Mouse (Mus musculus) frontal cortex, postnatal 25 days (tissue): ENCODE data around the gene Tfip11.

Source experiments
- DNase-seq, 2 experiments: peaks; one replicate each; pipeline ENCODE4 v3.0.0; 2022; ENCODE audit warnings: low spot score in 2 of 2

Tfip11 gene

DNA sequence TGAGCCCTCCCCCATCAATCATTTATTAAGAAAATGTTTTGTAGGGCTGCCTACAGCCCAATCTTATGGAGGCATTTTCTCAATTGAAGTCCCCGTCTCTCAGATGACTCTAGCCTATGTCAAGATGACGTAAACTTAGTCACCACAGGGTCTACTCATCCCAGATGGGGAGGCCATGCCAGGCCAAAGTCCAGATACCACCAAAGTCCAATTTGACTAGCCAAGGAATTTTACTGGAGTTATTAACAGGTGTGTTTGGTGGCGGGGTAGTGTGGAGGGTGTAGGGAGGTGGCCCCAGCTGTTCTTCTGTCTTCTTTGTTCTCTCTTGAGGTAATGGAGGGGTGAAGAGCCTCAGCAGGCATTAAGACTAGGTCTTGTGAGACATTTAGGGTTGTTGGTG is 33.9 kb downstream of the Tfip11 start:
- DNase-seq, result no peak

- no peak for DNase-seq
Measured at GRCm38 (mm10) chr5:112364184-112364797, 38.1 kb downstream of the Tfip11 start.

DNA sequence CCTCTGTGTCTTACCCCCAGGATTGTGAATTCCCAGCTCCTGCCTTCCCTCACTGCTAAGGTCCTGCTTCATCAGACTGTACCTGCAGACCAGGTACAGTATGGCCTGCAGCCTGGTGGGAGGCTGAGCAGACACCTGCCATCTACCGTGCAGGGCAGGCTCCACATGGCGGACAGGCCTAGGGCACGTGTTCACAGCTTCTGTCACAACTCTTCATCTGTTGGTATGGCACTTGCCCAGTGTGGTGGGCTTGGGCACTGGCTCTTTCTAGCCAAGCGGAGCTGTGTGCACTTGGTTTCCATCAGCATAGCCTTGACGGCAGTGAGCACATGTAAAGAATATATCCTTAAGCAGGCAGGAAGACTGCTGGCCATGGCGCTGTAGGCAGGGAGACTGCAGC is 40.7 kb downstream of the Tfip11 start:
- DNase-seq, result no peak

- no peak for DNase-seq
Measured at GRCm38 (mm10) chr5:112367338-112367737, 41.2 kb downstream of the Tfip11 start.

DNA sequence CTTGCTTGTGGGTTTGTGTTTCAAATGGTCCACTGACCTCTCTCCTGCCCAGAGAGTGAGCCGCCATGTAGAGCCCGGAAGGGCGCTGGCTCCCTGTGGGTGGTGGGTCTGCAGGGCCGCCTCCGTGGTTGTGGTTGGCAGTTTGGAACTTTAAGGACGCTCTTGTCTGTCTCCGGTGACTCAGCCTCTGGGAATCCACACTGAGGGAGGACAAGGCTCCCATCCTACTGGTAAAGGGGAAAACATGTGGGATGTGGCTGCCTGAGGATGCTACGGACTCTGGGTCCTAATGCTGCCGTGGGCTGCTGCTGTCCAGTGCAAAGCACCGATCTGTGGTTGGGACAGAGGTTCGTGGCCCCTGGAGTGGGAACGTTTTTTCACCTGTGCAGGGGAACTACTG is 41.8 kb downstream of the Tfip11 start:
- no peak for DNase-seq

DNA sequence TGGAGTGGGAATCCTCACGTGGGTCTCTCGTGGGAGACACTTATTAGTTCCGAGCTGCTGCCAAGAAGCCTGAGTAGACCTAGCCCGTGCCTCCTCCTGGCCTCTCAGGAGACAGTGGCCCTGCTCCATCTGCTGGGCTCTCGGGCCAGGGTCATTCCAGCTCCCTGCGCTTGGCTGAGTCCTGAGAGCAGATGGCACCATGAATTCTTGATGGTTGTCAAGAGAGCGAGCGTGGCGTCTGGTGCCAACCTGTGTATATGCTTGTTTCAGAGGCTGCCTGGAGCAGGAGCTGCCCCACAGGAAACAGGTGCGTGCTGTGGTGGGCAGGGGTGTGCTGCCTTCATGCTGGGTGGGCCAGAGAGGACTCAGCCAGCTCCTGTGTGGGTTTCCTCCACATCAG is 42.5 kb downstream of the Tfip11 start:
- no peak for DNase-seq

- DNase-seq, result no peak
Measured at GRCm38 (mm10) chr5:112369326-112369725, 43.2 kb downstream of the Tfip11 start.

- no peak for DNase-seq
Measured at GRCm38 (mm10) chr5:112370236-112370813, 44.2 kb downstream of the Tfip11 start.

DNA sequence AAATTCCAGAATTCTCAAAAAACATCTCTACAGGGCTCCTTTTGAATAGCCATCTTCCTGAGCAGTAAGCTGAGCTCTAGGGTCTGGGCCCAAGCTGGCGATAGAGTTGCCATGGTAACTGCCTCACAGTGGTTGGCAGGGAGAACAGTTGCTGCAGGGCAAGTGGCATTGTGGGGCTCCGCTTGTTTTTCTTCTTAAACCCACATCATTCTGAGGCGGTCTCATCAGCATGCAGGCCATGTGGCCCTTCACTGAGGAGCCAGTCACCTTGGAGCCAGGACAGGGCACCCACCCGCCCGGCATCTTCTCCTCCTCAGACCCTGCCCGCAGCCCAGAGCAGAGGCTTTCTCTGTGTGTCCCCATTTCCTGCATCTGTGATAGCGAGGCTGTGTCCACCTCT is 45.8 kb downstream of the Tfip11 start:
- peak in 1 of 2 experiments; percentile 51 for DNase-seq

- DNase-seq, result no peak
Measured at GRCm38 (mm10) chr5:112376111-112376510, 50.0 kb downstream of the Tfip11 start.

- DNase-seq, result no peak
Measured at GRCm38 (mm10) chr5:112377380-112377779, 51.2 kb downstream of the Tfip11 start.

DNA sequence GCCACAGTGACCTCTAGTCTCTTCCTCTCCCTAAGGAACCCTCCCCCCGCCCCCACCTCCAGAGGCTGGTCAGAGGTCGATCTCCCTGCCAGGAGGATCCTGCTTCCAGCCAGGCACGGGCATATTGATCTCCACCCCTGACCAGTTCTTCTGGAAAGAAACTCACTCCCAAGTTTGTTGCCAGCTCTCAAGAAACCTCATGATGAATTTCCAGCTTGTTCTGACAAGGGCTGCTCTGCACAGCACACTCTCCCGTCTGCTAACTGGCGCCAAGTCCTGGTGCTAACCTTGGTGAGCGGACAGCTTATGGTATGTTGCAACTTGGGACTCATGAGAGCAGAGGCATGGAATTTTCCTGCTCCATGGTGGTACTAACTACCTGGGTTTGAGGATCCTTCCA is 52.6 kb downstream of the Tfip11 start:
- no peak for DNase-seq

- DNase-seq, result no peak
Measured at GRCm38 (mm10) chr5:112381154-112381553, 55.0 kb downstream of the Tfip11 start.

DNA sequence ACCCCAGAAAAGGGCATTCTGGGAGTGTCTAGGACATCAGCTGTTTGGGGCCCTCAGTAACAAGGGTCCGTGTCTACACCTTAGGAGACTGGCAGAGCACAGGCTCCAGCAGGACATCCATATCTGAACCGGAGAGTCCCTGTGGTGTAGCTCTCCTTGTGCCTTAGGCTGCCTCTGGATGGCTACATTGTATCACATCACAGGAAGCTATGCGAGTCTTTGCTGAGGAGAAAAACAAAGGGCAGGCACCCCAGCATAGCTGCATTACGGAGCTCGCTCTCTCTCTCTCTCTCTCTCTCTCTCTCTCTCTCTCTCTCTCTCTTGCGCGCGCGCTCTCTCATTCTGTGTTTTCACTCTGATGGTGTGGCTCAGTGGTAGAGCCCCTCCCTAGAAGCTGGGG is 55.9 kb downstream of the Tfip11 start:
- DNase-seq, result no peak

DNA sequence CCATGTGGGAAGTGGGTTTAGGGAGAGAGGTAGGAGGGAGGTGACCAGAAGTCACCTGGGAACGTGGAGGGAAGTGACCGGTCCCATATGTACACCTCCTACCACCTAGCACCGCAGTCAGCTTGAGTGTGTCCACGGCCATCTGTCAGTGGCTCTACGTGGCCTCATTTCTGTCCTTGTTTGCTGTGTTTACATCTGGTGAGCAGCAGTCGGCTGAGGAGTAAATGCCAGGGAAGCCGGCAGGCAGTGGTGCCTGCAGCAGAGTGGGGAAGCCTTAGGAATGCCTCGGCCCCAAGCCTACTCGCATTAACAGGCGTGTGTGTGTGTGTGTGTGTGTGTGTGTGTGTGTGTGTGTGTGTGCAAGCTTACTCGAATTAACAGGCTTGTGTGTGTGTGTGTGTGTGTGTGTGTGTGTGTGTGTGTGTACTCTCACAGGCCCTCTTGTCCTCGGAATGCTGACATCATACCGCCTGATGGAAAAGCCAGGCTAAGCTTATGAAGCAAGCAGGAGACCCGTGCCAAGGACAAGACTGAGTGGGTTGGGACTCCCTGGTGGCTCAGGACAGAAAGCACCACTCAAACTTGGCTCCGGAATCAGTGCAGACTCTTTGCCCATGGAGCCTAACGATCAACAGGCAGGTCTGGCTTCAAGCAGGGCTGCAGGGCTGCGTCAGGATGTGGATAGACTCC is 56.6 kb downstream of the Tfip11 start:
- no peak for DNase-seq

- DNase-seq, result no peak
Measured at GRCm38 (mm10) chr5:112384805-112385472, 58.8 kb downstream of the Tfip11 start.

DNA sequence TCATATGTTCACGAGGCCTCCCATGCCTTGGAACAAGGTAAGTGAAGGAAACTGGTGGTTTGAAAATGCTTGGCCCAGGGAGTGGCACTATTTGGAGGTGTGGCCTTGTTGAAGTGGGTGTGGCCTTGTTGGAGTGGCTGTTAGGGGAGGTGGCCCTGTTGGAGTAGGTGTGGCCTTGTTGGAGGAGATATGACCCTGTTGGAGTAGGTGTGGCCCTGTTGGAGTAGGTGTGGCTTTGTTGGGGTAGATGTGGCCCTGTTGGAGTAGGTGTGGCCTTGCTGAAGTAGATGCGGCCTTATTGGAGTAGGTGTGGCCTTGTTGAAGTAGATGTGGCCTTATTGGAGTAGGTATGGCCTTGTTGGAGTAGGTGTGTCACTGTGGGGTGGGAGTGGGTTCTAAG is 59.8 kb downstream of the Tfip11 start:
- DNase-seq, result no peak
